Mouse (Mus musculus) G1E (cell line): ENCODE data around the gene Mdc1. TPM values are rescaled to one million over a fixed set of nuclear protein-coding genes. Genes with fewer than 3 reads are reported as not detected.

Experiments used
- ATAC-seq: 2 replicates; pipeline ENCODE4 v1.8.0; 2016; ENCODE audit warnings: mild to moderate bottlenecking; ENCODE audit not compliant: insufficient number of reproducible peaks, poor library complexity, low FRiP score, severe bottlenecking; ENCODE audit errors: extremely low read depth
- DNase-seq: peaks from one replicate; pipeline ENCODE4 v3.0.0; 2012; ENCODE audit warnings: low spot score
- H3K27me3 ChIP-seq: 2 replicates; pipeline ENCODE4 v1.6.1; 2012; ENCODE audit warnings: mild to moderate bottlenecking, low read length, inconsistent platforms; ENCODE audit not compliant: insufficient read depth
- H3K36me3 ChIP-seq: replicated peaks from 2 replicates; pipeline ENCODE3; 2012; ENCODE audit warnings: mild to moderate bottlenecking, inconsistent platforms
- H3K4me1 ChIP-seq: 2 replicates; pipeline ENCODE4 v1.6.1; 2012; ENCODE audit warnings: low read depth, low read length, inconsistent platforms, mixed read lengths; ENCODE audit not compliant: insufficient read depth
- H3K4me3 ChIP-seq: 2 replicates; pipeline ENCODE4 v1.5.1; 2012; ENCODE audit warnings: low read depth, mild to moderate bottlenecking, inconsistent platforms, low read length, moderate library complexity, mixed read lengths
- H3K9me3 ChIP-seq: replicated peaks from 2 replicates; pipeline ENCODE4 v1.6.1; 2012; ENCODE audit warnings: inconsistent platforms
- CTCF ChIP-seq: IDR thresholded peaks from 2 replicates; pipeline ENCODE4 v1.5.1; 2012; ENCODE audit warnings: low read depth, low read length, inconsistent platforms, mixed read lengths
- GATA1 ChIP-seq: IDR thresholded peaks from 2 replicates; pipeline ENCODE4 v1.6.1; 2012; ENCODE audit warnings: borderline replicate concordance, low read length, inconsistent platforms, mixed read lengths
- GATA2 ChIP-seq: IDR thresholded peaks from 2 replicates; pipeline ENCODE4 v1.6.1; 2012; ENCODE audit warnings: low read depth, low read length, inconsistent platforms, borderline replicate concordance
- POLR2AphosphoS5 ChIP-seq: IDR thresholded peaks from 2 replicates; pipeline ENCODE4 v1.6.1; 2012; ENCODE audit warnings: low read depth, low read length, inconsistent platforms; ENCODE audit not compliant: insufficient replicate concordance
- TAL1 ChIP-seq: conservative IDR thresholded peaks from 2 replicates; pipeline ENCODE4 v1.6.1; 2012; ENCODE audit warnings: low read depth, low read length, inconsistent platforms, mixed read lengths
- polyA plus RNA-seq: library from polyadenylated mRNA; stranded (reverse); fragments of >175 nt; gene quantifications from 2 replicates; pipeline ENCODE4 v1.2.3, GENCODE M21; 2012
- total RNA-seq, 2 experiments: library from RNA; stranded (forward) in 1 of 2; stranded (reverse) in 1 of 2; fragments of 200-1000 nt in 1 of 2; fragments of >200 nt in 1 of 2; fragmentation: Nextera tagmentation in 1 of 2; gene quantifications; 2 replicates each; pipeline ENCODE4 v1.2.3; 2014 to 2017

The Mdc1 gene
- total and polyA plus RNA-seq, 3 experiments, result 15.8 to 197 (median 29.7) TPM

DNA sequence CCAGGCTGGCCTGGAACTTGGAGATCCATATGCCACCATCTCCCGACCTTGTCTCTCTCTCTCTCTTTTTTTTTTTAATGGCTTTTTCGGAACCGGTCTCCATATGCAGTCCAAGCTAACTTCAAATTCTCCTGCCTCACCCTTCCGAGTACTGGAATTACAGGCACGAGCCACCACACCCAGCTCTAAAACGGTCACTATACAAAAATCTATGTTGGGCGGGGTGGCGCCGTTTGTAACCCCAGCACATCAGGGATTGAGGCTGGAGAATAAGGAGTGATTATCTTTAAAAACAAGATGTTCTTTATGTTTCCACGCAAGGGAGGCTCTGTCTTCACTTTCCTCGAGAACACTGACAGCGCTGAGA is 19.5 kb downstream of the Mdc1 start:
- peaks cover 73% of the 10 kb centered on the region for H3K4me1 ChIP-seq
- no peak for DNase-seq
- ATAC-seq, result no peak

DNA sequence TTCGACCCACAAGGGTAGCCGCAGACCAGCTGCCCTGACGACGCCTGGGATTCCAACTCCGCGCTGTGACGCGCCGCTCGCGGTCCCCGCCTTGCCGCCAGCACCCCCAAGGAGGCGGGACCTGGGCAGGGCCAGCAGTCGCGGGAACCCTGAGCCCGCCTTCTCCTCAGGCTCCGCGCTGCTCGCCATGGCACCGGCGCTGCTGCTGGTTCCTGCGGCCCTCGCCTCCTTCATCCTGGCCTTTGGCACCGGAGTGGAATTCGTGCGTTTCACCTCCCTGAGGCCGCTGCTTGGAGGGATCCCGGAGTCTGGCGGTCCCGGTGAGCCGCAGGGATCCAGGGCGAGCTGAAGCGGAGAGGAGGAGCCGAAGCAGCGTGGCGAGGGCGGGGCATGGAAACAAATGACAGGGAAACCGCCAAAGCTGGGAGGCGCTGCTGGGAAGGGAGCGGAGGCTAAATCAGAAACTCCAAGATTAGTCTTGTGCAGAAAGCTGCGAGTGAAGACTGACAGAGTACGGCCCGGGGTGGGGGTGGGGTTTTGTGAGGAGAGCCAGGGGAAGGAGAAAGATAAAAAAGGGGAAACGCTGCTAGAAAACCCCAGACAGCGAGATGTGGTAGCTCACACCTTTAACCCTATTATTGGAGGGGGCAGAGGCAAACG is 20.0 kb downstream of the Mdc1 start, which contains the start of gene Nrm:
Nrm (plus strand) TSS at position 121 of the 660 bp plus-strand sequence.
- peak within 1 kb of the TSS; percentile 87 for H3K4me3 ChIP-seq
- H3K9me3 ChIP-seq, result no peaks in the 10 kb centered on the region
- TF ChIP-seq GATA1 (no peak), GATA2 (no peak), CTCF (no peak), POLR2AphosphoS5 (no peak), TAL1 (no peak)
- peak; percentile 79 for DNase-seq
- H3K27me3 ChIP-seq, result peaks cover 6% of the 10 kb centered on the region; the same call in 1 of the 2 replicates
- H3K36me3 ChIP-seq, result peaks cover 54% of the 10 kb centered on the region
- ATAC-seq, result peak; percentile 69
- H3K4me1 ChIP-seq, result peaks cover 78% of the 10 kb centered on the region

More for the DNA sequence above, 19.5 kb downstream of the Mdc1 start:
- Histone ChIP-seq H3K27me3 (peaks cover 1% of the 10 kb centered on the region; the same call in 1 of the 2 replicates), H3K4me3 (peak overlapping the region; percentile 87), H3K9me3 (no peaks in the 10 kb centered on the region), H3K36me3 (peaks cover 58% of the 10 kb centered on the region)
- TF ChIP-seq GATA1 (no peak), POLR2AphosphoS5 (no peak), CTCF (no peak), GATA2 (no peak), TAL1 (no peak)

DNA sequence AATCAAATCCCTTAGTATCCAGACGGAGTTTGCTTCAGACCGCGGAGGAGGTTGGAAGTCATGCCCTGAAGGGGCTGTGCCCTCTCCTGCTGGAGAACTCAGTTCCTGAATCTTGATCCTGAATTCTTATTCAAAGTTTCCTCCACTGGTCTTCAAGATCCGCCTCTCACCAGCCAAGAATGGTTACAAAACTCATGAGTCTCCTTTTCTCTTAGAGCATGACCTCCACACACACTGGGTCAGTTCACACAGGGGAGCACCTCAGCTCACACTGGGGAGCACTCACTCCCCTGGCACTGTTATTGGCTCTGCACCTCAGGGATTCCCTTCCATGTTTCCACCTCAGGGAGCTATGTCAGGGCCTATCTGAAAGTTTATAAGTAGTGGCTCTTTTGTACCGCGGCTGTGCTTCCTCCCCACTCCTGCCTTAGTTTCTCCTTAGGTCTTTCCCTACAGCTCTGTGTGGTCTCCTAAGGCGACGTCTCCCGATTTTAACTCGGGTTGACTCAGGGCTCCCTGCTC is 23.6 kb downstream of the Mdc1 start:
- ATAC-seq, result no peak
- Histone ChIP-seq H3K4me3 (peak overlapping the region; percentile 74; the same call in 1 of the 2 replicates), H3K27me3 (peaks cover 17% of the 10 kb centered on the region; the same call in 1 of the 2 replicates), H3K36me3 (peaks cover 25% of the 10 kb centered on the region), H3K4me1 (peaks cover 95% of the 10 kb centered on the region), H3K9me3 (no peaks in the 10 kb centered on the region)
- DNase-seq, result no peak
- TF ChIP-seq GATA1 (no peak), CTCF (no peak), TAL1 (no peak), POLR2AphosphoS5 (no peak), GATA2 (no peak)

DNA sequence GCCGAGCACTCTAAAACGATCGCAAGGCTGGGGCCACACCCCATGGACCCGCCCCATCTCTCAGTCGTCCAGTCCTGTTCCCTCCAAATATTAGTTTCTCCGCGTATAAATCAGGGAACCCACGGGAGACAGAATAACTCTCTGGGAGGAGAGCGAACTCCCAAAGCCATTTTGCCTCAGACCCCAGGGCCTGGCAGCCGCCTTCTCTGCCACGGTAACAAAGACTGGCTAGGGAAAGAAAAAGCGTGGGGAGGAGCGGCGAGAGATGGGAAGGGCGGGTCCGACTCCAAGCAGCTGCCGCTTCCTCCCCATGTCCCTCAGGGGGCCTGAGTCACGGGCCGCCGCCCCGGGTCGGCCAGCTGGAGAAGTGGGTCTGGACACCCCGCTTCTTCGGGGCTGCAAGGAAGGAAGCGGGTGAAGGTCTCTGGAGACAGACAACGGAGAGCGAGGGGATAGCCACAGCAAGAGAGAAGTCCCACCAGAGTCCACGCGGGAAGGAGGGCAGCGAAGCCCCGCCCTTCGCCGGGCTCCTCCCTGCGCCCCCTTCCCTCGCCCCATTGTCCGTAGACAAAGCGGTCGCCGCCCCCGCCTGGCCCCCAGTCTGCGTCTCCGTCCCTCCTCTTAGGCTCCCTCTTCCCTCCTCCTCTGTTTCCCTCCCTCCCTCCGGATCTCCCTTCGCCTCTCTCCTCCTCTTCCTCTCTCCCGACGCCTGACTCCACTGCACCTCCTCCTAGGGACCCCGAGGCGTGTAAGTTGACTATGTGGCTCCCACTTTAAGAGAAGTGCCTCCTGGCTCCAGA is 24.4 kb downstream of the Mdc1 start, which contains the start of gene Ppp1r18:
Ppp1r18 (plus strand) TSS at position 113 of the 800 bp plus-strand sequence.
- Histone ChIP-seq H3K27me3 (peaks cover 17% of the 10 kb centered on the region; the same call in 1 of the 2 replicates), H3K9me3 (no peaks in the 10 kb centered on the region), H3K4me1 (peaks cover 95% of the 10 kb centered on the region), H3K4me3 (peak within 1 kb of the TSS; percentile 74), H3K36me3 (peaks cover 25% of the 10 kb centered on the region)
- TF ChIP-seq GATA1 (no peak), CTCF (no peak), POLR2AphosphoS5 (no peak), GATA2 (no peak), TAL1 (no peak)
- DNase-seq (peak; percentile 60), ATAC-seq (0 out of 2 replicates have a peak, but pooled peaks have one; percentile 3)

DNA sequence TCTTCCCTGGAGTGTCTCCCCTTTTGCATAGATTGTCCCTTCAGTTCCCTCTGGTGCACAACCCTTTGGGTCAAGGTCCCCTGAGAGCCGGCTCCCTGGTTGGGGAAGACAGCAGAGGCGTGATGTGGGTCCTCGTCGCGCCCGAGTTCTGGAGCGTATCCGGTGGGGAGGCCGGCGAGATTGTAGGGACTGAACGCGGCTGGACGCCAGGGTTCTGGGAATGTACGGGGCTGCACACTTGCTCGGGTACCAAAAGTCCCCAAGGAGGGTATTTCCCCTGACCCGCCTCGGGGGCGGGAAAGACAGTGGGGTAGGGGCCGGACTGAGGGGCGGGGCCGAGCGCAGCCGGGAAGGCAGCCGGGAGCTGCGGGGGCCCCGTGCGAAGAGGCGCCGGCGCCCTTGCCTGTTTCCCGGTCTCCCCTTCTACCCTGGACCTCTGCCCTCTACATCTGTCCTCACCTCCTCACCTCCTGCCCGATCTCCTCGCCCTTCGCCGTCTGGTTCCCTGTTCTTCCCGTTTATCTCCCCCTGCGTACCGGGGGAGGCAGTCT is 25.0 kb downstream of the Mdc1 start:
- DNase-seq (peak; percentile 41), ATAC-seq (no peak)
- H3K9me3 ChIP-seq, result peaks cover 4% of the 10 kb centered on the region; the same call in 1 of the 2 replicates
- H3K27me3 ChIP-seq, result peaks cover 17% of the 10 kb centered on the region; the same call in 1 of the 2 replicates
- TF ChIP-seq TAL1 (no peak), CTCF (no peak), GATA2 (no peak), GATA1 (no peak), POLR2AphosphoS5 (no peak)
- peaks cover 30% of the 10 kb centered on the region for H3K36me3 ChIP-seq
- H3K4me3 ChIP-seq, result peak overlapping the region; percentile 74
- H3K4me1 ChIP-seq, result peaks cover 94% of the 10 kb centered on the region
